Mouse (Mus musculus): ENCODE measurements around the gene Mrpl45. TPM values are rescaled to one million over a fixed set of nuclear protein-coding genes. Genes with fewer than 3 reads are reported as not detected.
"Not testable (repeated sequence)": the region's sequence is repeated elsewhere in the genome, so short reads cannot be mapped to it uniquely, and the experiment has no call there.

The Mrpl45 gene
- polyA plus RNA-seq, 1 experiment from 2014 or later, result 57.2 TPM

DNA sequence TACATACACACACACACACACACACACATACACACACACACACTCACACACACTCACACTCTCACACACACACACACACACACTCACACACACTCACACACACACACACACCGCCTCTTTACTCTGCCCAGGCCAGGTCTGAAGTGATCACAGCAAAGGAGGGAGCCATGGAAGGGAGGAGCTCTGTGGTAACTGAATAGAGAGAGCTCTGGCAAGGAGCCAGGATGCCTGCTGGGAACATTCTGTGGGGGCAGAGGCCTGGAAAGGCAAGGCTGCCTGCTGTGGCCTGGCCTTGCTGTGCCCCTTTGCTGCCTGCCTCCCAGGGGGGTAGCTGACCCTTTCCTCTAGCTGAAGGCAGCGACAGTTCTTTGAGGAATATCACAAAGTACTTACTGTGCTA lies 34.5 kb downstream of the Mrpl45 start:
- Histone ChIP-seq H3K27ac (replicated peaks; ENCODE audit: low read depth, low read length) (no peak overlapping the region), H3K4me3 (ENCODE audit: low read depth, low read length) (no peak overlapping the region), H3K36me3 (replicated peaks; ENCODE audit: control insufficient read depth, insufficient read depth, low read depth, low read length) (no peaks in the 10 kb centered on the region), H3K27me3 (ENCODE audit: control insufficient read depth, insufficient read depth, low read length) (no peaks in the 10 kb centered on the region), H3K4me2 (ENCODE audit: low read depth, low read length) (no peak overlapping the region), H3K4me1 (ENCODE audit: control insufficient read depth, insufficient read depth, low read length) (no peaks in the 10 kb centered on the region), H3K9ac (replicated peaks; ENCODE audit: low read length) (no peak overlapping the region), H3K9me3 (replicated peaks; ENCODE audit: control insufficient read depth, low read length) (no peaks in the 10 kb centered on the region)
- WGBS, result 16% methylated on average over 2 of the region's 2 CpGs
- ATAC-seq (replicated peaks; ENCODE audit: insufficient number of reproducible peaks, low FRiP score, low TSS enrichment, low read depth) (peak; percentile 77; the same call in 1 of the 2 replicates), DNase-seq (ENCODE audit: low spot score) (peak; percentile 67)

DNA sequence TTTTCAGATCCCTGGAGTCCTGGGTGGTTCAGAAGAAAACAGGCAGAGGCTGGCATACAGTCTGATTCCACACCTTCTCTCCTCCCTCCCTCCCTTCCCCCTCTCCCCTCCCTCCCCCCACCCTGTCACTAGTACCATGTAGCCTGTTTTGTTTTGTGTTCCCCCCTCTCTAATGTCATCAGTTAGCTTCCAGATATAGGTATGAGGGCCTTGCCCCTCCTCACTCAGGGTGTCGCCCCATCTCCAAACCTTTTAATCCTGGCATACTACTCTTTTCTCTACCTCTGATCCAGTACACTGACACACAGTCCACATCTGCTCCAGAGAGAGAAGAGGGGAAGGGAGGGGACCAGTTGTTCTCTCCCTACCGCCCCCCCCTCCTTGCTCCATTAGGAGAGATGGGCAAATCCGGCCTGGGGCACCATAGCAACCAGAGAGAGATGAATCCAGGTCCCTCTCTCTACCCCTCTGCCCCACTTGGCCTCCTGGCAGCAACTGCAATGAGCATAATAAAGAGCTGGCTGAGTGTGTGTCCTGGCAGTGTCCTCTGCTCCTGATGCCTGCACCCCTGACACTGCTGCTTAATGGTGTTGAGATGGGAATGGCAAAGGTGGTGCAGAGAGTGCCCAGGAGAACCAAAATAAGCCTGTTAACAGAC lies 36.6 kb downstream of the Mrpl45 start, which contains the start of gene Gpr179:
TSS of gene Gpr179 (minus strand) at position 51 of the 658 bp plus-strand sequence.
- Histone ChIP-seq H3K36me3 (replicated peaks; ENCODE audit: control insufficient read depth, insufficient read depth, low read depth, low read length) (no peaks in the 10 kb centered on the region), H3K9ac (replicated peaks; ENCODE audit: low read length) (no peak within 1 kb of the TSS), H3K4me1 (ENCODE audit: control insufficient read depth, insufficient read depth, low read length) (no peaks in the 10 kb centered on the region), H3K4me3 (ENCODE audit: low read depth, low read length) (no peak within 1 kb of the TSS), H3K9me3 (replicated peaks; ENCODE audit: control insufficient read depth, low read length) (no peaks in the 10 kb centered on the region), H3K27me3 (ENCODE audit: control insufficient read depth, insufficient read depth, low read length) (no peaks in the 10 kb centered on the region), H3K4me2 (ENCODE audit: low read depth, low read length) (no peak within 1 kb of the TSS), H3K27ac (replicated peaks; ENCODE audit: low read depth, low read length) (no peak within 1 kb of the TSS)
- WGBS, result 59% methylated on average over 3 of the region's 3 CpGs
- no peak for ATAC-seq (replicated peaks; ENCODE audit: insufficient number of reproducible peaks, low FRiP score, low TSS enrichment, low read depth)
- DNase-seq (ENCODE audit: low spot score), result no peak

DNA sequence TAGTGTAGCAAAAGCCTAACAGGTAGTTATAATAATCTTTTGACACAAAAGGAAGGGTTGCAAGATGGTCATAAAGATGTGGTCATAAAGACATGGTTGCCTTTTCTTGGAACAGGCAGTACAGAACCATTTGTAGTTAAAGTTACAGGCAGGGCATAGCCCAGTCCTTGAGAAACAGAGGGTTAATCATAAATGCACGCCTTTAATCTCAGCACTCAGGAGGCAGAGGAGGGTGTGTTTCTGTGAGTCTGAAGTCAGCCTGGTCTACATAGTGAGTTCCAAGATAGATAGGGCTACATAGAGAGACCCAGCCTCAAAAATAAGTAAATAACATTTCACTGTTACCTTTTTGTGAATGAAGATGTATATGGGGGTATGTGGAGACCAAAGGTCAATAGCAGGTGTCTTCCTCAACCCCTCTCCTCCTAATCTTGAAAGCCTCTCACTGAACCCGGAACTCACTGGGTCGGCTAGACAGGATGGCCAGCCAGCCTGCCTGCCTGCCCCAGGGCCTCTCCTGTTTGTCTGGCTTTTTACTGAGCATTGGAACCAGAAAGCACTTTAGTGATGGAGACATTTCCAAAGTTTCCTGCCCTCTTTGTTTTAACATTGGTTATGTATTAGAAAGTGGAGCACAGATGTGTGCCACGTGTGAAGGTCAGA lies 37.5 kb downstream of the Mrpl45 start:
- no peak for ATAC-seq (replicated peaks; ENCODE audit: insufficient number of reproducible peaks, low FRiP score, low TSS enrichment, low read depth)
- H3K4me3 ChIP-seq (ENCODE audit: low read depth, low read length), result no peak overlapping the region
- no peak overlapping the region for H3K4me2 ChIP-seq (ENCODE audit: low read depth, low read length)
- no peaks in the 10 kb centered on the region for H3K36me3 ChIP-seq (replicated peaks; ENCODE audit: control insufficient read depth, insufficient read depth, low read depth, low read length)
- no peak overlapping the region for H3K27ac ChIP-seq (replicated peaks; ENCODE audit: low read depth, low read length)
- 65% methylated on average over 4 of the region's 4 CpGs for WGBS
- H3K27me3 ChIP-seq (ENCODE audit: control insufficient read depth, insufficient read depth, low read length), result no peaks in the 10 kb centered on the region
- no peaks in the 10 kb centered on the region for H3K4me1 ChIP-seq (ENCODE audit: control insufficient read depth, insufficient read depth, low read length)
- H3K9ac ChIP-seq (replicated peaks; ENCODE audit: low read length), result no peak overlapping the region
- no peaks in the 10 kb centered on the region for H3K9me3 ChIP-seq (replicated peaks; ENCODE audit: control insufficient read depth, low read length)
- no peak for DNase-seq (ENCODE audit: low spot score)

DNA sequence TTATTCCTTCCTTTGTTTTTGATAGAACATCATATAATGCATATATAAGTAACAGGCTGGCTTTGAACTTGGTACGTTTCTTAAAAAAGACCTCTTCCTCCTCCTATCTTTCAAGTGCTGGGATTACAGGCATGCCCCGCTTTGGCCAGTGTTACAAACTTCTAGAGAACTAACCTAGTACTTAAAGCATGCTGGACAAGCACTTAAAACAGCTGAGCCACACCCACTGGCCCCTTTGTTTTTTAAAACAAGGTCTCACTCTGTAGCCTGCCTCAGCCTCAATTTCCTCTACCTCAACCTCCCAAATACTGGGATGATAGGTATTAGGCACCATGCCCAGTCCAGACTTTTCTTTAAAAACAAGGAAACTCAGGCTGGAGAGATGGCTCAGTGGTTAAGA lies 39.1 kb downstream of the Mrpl45 start:
- no peaks in the 10 kb centered on the region for H3K27me3 ChIP-seq (ENCODE audit: control insufficient read depth, insufficient read depth, low read length)
- no peak overlapping the region for H3K4me3 ChIP-seq (ENCODE audit: low read depth, low read length)
- no peaks in the 10 kb centered on the region for H3K9me3 ChIP-seq (replicated peaks; ENCODE audit: control insufficient read depth, low read length)
- H3K4me1 ChIP-seq (ENCODE audit: control insufficient read depth, insufficient read depth, low read length), result no peaks in the 10 kb centered on the region
- no peak overlapping the region for H3K27ac ChIP-seq (replicated peaks; ENCODE audit: low read depth, low read length)
- no peaks in the 10 kb centered on the region for H3K36me3 ChIP-seq (replicated peaks; ENCODE audit: control insufficient read depth, insufficient read depth, low read depth, low read length)
- H3K9ac ChIP-seq (replicated peaks; ENCODE audit: low read length), result no peak overlapping the region
- no peak overlapping the region for H3K4me2 ChIP-seq (ENCODE audit: low read depth, low read length)
- WGBS, result 72% methylated on average over 2 of the region's 2 CpGs
- ATAC-seq (replicated peaks; ENCODE audit: insufficient number of reproducible peaks, low FRiP score, low TSS enrichment, low read depth) (no peak), DNase-seq (ENCODE audit: low spot score) (no peak)

DNA sequence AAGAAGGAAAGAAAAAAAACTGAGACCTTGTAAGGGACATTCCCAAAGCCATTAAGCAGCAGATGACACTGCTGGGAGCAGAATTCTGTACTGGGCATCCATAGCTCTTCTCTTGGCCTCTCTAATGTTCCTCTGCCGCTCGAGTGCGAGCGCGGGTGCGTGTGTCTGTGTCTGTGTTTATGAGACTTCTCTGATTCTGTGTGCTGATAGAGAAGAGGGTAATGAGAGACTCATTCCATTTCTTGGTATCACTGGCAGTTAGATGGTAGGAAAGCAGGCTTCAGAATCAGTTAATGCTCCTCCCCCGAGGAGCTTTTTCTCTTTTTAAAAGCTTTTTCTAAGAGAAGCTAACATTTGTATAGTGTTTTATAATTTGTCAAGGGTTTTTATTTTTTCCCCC lies 39.7 kb downstream of the Mrpl45 start:
- Histone ChIP-seq H3K27me3 (ENCODE audit: control insufficient read depth, insufficient read depth, low read length) (no peaks in the 10 kb centered on the region), H3K4me2 (ENCODE audit: low read depth, low read length) (no peak overlapping the region), H3K9ac (replicated peaks; ENCODE audit: low read length) (no peak overlapping the region), H3K9me3 (replicated peaks; ENCODE audit: control insufficient read depth, low read length) (no peaks in the 10 kb centered on the region), H3K4me1 (ENCODE audit: control insufficient read depth, insufficient read depth, low read length) (no peaks in the 10 kb centered on the region), H3K36me3 (replicated peaks; ENCODE audit: control insufficient read depth, insufficient read depth, low read depth, low read length) (no peaks in the 10 kb centered on the region), H3K4me3 (ENCODE audit: low read depth, low read length) (no peak overlapping the region), H3K27ac (replicated peaks; ENCODE audit: low read depth, low read length) (no peak overlapping the region)
- DNase-seq (ENCODE audit: low spot score) (no peak), ATAC-seq (replicated peaks; ENCODE audit: insufficient number of reproducible peaks, low FRiP score, low TSS enrichment, low read depth) (no peak)
- WGBS, result 88% methylated on average over 7 of the region's 7 CpGs

DNA sequence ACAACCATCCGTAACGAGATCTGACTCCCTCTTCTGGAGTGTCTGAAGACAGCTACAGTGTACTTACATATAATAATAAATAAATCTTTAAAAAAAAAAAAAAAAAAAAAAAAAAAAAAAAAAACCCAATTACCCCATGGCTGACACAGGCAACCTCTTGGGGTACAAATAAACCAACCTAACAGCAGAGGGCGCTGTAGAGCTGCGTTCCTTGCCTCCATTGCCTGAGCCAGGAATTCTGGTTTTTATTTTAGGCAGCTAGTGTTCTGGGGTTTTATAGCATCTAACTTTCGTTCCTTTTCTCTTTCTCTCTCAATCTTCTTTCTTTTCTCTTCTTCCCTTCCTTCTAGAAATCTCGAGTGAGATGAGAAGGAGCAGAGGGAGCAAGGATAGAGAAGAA lies 42.1 kb downstream of the Mrpl45 start:
- H3K4me1 ChIP-seq (ENCODE audit: control insufficient read depth, insufficient read depth, low read length); H3K36me3 ChIP-seq (replicated peaks; ENCODE audit: control insufficient read depth, insufficient read depth, low read depth, low read length); H3K27me3 ChIP-seq (ENCODE audit: control insufficient read depth, insufficient read depth, low read length); H3K4me3 ChIP-seq (ENCODE audit: low read depth, low read length); H3K9ac ChIP-seq (replicated peaks; ENCODE audit: low read length); ATAC-seq (replicated peaks; ENCODE audit: insufficient number of reproducible peaks, low FRiP score, low TSS enrichment, low read depth); H3K4me2 ChIP-seq (ENCODE audit: low read depth, low read length); H3K9me3 ChIP-seq (replicated peaks; ENCODE audit: control insufficient read depth, low read length); H3K27ac ChIP-seq (replicated peaks; ENCODE audit: low read depth, low read length): not testable (repeated sequence)
- DNase-seq (ENCODE audit: low spot score), result peak; percentile 87
- 9% methylated on average over 4 of the region's 6 CpGs for WGBS

DNA sequence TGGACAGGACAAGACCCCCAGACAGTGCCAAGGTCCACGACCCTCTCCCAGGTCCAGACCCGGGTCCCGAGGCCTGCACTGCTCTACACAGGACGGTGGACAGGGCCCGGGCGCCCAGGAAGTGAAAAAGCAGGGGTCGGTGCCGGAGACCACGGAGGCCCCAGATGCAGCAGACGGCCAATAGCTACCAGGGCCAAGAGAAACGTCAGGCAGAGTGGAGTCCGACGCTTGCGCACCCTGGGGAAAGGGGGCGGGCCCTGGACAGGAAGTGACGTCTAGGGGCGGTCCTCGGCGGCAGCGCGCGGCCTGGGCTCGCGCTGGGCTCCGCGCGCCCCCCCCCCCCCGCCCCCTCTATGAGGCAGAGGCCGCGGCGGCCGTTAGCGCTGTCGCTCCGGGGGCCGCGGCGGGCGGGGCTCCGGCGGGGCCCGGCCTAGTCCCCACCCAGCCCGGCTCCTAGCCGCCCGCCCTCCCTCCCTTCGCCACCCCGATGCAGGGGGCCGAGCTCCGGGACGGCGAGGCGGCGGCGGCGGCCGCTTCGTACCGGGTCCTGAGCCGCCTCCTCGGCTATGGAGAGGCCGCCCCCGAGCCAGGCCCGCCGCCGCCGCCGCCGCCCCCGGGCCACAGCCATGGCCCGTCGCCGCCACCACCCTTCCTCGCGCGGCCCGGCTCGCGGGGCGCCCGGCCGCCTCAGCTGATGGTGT lies 46.6 kb downstream of the Mrpl45 start, which contains the start of gene Socs7:
TSS of gene Socs7 (plus strand) at position 604 of the 701 bp plus-strand sequence.
- peak within 1 kb of the TSS; percentile 100 for H3K4me3 ChIP-seq (ENCODE audit: low read depth, low read length)
- H3K27me3 ChIP-seq (ENCODE audit: control insufficient read depth, insufficient read depth, low read length), result no peaks in the 10 kb centered on the region
- ATAC-seq (replicated peaks; ENCODE audit: insufficient number of reproducible peaks, low FRiP score, low TSS enrichment, low read depth), result peak; percentile 93
- no peaks in the 10 kb centered on the region for H3K9me3 ChIP-seq (replicated peaks; ENCODE audit: control insufficient read depth, low read length)
- H3K36me3 ChIP-seq (replicated peaks; ENCODE audit: control insufficient read depth, insufficient read depth, low read depth, low read length), result no peaks in the 10 kb centered on the region
- peak within 1 kb of the TSS; percentile 90 for H3K4me2 ChIP-seq (ENCODE audit: low read depth, low read length)
- peak within 1 kb of the TSS; percentile 94 for H3K9ac ChIP-seq (replicated peaks; ENCODE audit: low read length)
- peak; percentile 93 for DNase-seq (ENCODE audit: low spot score)
- H3K27ac ChIP-seq (replicated peaks; ENCODE audit: low read depth, low read length), result peak within 1 kb of the TSS; percentile 76
- WGBS, result under 1% methylated on average over 27 of the region's 81 CpGs
- no peaks in the 10 kb centered on the region for H3K4me1 ChIP-seq (ENCODE audit: control insufficient read depth, insufficient read depth, low read length)

DNA sequence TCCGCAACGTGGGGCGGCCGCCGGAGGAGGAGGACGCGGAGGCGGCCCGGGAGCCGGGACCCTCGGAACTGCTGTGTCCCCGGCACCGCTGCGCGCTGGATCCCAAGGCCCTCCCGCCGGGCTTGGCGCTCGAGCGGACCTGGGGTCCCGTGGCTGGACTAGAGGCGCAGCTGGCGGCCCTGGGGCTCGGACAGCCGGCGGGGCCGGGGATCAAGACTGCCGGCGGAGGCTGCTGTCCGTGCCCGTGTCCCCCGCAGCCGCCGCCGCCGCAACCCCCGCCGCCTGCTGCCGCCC lies 47.1 kb downstream of the Mrpl45 start:
- peak overlapping the region; percentile 94 for H3K9ac ChIP-seq (replicated peaks; ENCODE audit: low read length)
- peak; percentile 37 for ATAC-seq (replicated peaks; ENCODE audit: insufficient number of reproducible peaks, low FRiP score, low TSS enrichment, low read depth)
- H3K4me1 ChIP-seq (ENCODE audit: control insufficient read depth, insufficient read depth, low read length), result no peaks in the 10 kb centered on the region
- peak overlapping the region; percentile 90 for H3K4me2 ChIP-seq (ENCODE audit: low read depth, low read length)
- H3K27me3 ChIP-seq (ENCODE audit: control insufficient read depth, insufficient read depth, low read length), result no peaks in the 10 kb centered on the region
- peak overlapping the region; percentile 100 for H3K4me3 ChIP-seq (ENCODE audit: low read depth, low read length)
- no peaks in the 10 kb centered on the region for H3K9me3 ChIP-seq (replicated peaks; ENCODE audit: control insufficient read depth, low read length)
- H3K27ac ChIP-seq (replicated peaks; ENCODE audit: low read depth, low read length), result peak overlapping the region; percentile 76
- WGBS, result under 1% methylated on average over 25 of the region's 39 CpGs
- H3K36me3 ChIP-seq (replicated peaks; ENCODE audit: control insufficient read depth, insufficient read depth, low read depth, low read length), result no peaks in the 10 kb centered on the region
- DNase-seq (ENCODE audit: low spot score), result peak; percentile 39

Measured in embryonic facial prominence, embryonic 11.5 days (tissue).